Mouse (Mus musculus): ENCODE results near the gene Nmrk2. TPM values are rescaled to one million over a fixed set of nuclear protein-coding genes. Genes with fewer than 3 reads are reported as not detected.
A peak's percentile ranks its signal among the peaks of the same experiment; 100 is the strongest.
"Not testable (repeated sequence)": the region's sequence is repeated elsewhere in the genome, so short reads cannot be mapped to it uniquely, and the experiment has no call there.

Nmrk2 gene
- polyA plus RNA-seq, 1 experiment from 2014 or later, result not detected

- H3K9ac ChIP-seq (ENCODE audit: low read depth, low read length), result 0 out of 2 replicates have a peak overlapping the region, but pooled peaks have one; percentile 20
- H3K4me2 ChIP-seq (ENCODE audit: low read length), result peak overlapping the region; percentile 63
- H3K27me3 ChIP-seq (ENCODE audit: insufficient read depth, low read length), result no peaks in the 10 kb centered on the region
- ATAC-seq (replicated peaks; ENCODE audit: low FRiP score, low read depth), result peak; percentile 18; the same call in 1 of the 2 replicates
- no peaks in the 10 kb centered on the region for H3K9me3 ChIP-seq (replicated peaks; ENCODE audit: low read length)
- H3K4me3 ChIP-seq (replicated peaks; ENCODE audit: low read depth, low read length), result peak overlapping the region; percentile 21
- 4% methylated on average over 29 of the region's 29 CpGs for WGBS
- peak; percentile 89 for TF ChIP-seq CTCF (IDR thresholded peaks at IDR 0.05; ENCODE audit: low read depth)
- peaks cover 8% of the 10 kb centered on the region; the same call in 1 of the 2 replicates for H3K4me1 ChIP-seq (replicated peaks; ENCODE audit: insufficient read depth, low read length)
- peak; percentile 90 for DNase-seq (ENCODE audit: low spot score)
- peak overlapping the region; percentile 85; the same call in 1 of the 2 replicates for H3K27ac ChIP-seq
- H3K36me3 ChIP-seq (ENCODE audit: insufficient read depth, low read length), result peaks cover 20% of the 10 kb centered on the region
Measured at GRCm38 (mm10) chr10:81174617-81175344, 27.1 kb downstream of the Nmrk2 start.

- no peaks in the 10 kb centered on the region for H3K9me3 ChIP-seq (replicated peaks; ENCODE audit: low read length)
- peak overlapping the region; percentile 3; the same call in 1 of the 2 replicates for H3K9ac ChIP-seq (ENCODE audit: low read depth, low read length)
- 7% methylated on average over 21 of the region's 21 CpGs for WGBS
- ATAC-seq (replicated peaks; ENCODE audit: low FRiP score, low read depth) (0 out of 2 replicates have a peak, but pooled peaks have one; percentile 1), DNase-seq (ENCODE audit: low spot score) (peak; percentile 92)
- peak overlapping the region; percentile 5; the same call in 1 of the 2 replicates for H3K4me2 ChIP-seq (ENCODE audit: low read length)
- no peak overlapping the region for H3K4me3 ChIP-seq (replicated peaks; ENCODE audit: low read depth, low read length)
- peaks cover 6% of the 10 kb centered on the region; the same call in 1 of the 2 replicates for H3K4me1 ChIP-seq (replicated peaks; ENCODE audit: insufficient read depth, low read length)
- peak overlapping the region; percentile 47; the same call in 1 of the 2 replicates for H3K27ac ChIP-seq
- 0 out of 2 replicates have a peak, but pooled peaks cover 4% of the 10 kb centered on the region for H3K36me3 ChIP-seq (ENCODE audit: insufficient read depth, low read length)
- TF ChIP-seq CTCF (IDR thresholded peaks at IDR 0.05; ENCODE audit: low read depth), result peak; percentile 90
- no peaks in the 10 kb centered on the region for H3K27me3 ChIP-seq (ENCODE audit: insufficient read depth, low read length)
Measured at GRCm38 (mm10) chr10:81173132-81173531, 28.7 kb downstream of the Nmrk2 start.

- Histone ChIP-seq H3K4me2 (ENCODE audit: low read length) (peak overlapping the region; percentile 34; the same call in 1 of the 2 replicates), H3K9ac (ENCODE audit: low read depth, low read length) (0 out of 2 replicates have a peak overlapping the region, but pooled peaks have one; percentile 23), H3K27ac (peak overlapping the region; percentile 81)
- H3K27me3 ChIP-seq (ENCODE audit: insufficient read depth, low read length); H3K9me3 ChIP-seq (replicated peaks; ENCODE audit: low read length); H3K4me3 ChIP-seq (replicated peaks; ENCODE audit: low read depth, low read length); H3K4me1 ChIP-seq (replicated peaks; ENCODE audit: insufficient read depth, low read length); H3K36me3 ChIP-seq (ENCODE audit: insufficient read depth, low read length): not testable (repeated sequence)
- WGBS, result 24% methylated on average over 9 of the region's 14 CpGs
- ATAC-seq (replicated peaks; ENCODE audit: low FRiP score, low read depth) (peak; percentile 58), DNase-seq (ENCODE audit: low spot score) (peak; percentile 60)
Measured at GRCm38 (mm10) chr10:81169411-81169900, 32.4 kb downstream of the Nmrk2 start.

- ATAC-seq (replicated peaks; ENCODE audit: low FRiP score, low read depth) (peak; percentile 48), DNase-seq (ENCODE audit: low spot score) (peak; percentile 94)
- peak overlapping the region; percentile 37 for H3K4me3 ChIP-seq (replicated peaks; ENCODE audit: low read depth, low read length)
- WGBS, result 2% methylated on average over 29 of the region's 29 CpGs
- 0 out of 2 replicates have a peak, but pooled peaks cover 4% of the 10 kb centered on the region for H3K36me3 ChIP-seq (ENCODE audit: insufficient read depth, low read length)
- no peaks in the 10 kb centered on the region for H3K27me3 ChIP-seq (ENCODE audit: insufficient read depth, low read length)
- peak overlapping the region; percentile 54 for H3K9ac ChIP-seq (ENCODE audit: low read depth, low read length)
- H3K4me2 ChIP-seq (ENCODE audit: low read length), result peak overlapping the region; percentile 65
- peak overlapping the region; percentile 88 for H3K27ac ChIP-seq
- TF ChIP-seq CTCF (IDR thresholded peaks at IDR 0.05; ENCODE audit: low read depth), result no peak
- peaks cover 8% of the 10 kb centered on the region for H3K4me1 ChIP-seq (replicated peaks; ENCODE audit: insufficient read depth, low read length)
- no peaks in the 10 kb centered on the region for H3K9me3 ChIP-seq (replicated peaks; ENCODE audit: low read length)
Measured at GRCm38 (mm10) chr10:81168521-81169244, 33.2 kb downstream of the Nmrk2 start.

- 4% methylated on average over 5 of the region's 5 CpGs for WGBS
- ATAC-seq (replicated peaks; ENCODE audit: low FRiP score, low read depth), result peak; percentile 41
- TF ChIP-seq CTCF (IDR thresholded peaks at IDR 0.05; ENCODE audit: low read depth), result no peak
- Histone ChIP-seq H3K27ac (peak overlapping the region; percentile 88), H3K4me3 (replicated peaks; ENCODE audit: low read depth, low read length) (peak overlapping the region; percentile 37), H3K4me2 (ENCODE audit: low read length) (peak overlapping the region; percentile 65), H3K9me3 (replicated peaks; ENCODE audit: low read length) (no peaks in the 10 kb centered on the region), H3K9ac (ENCODE audit: low read depth, low read length) (0 out of 2 replicates have a peak overlapping the region, but pooled peaks have one; percentile 54), H3K27me3 (ENCODE audit: insufficient read depth, low read length) (no peaks in the 10 kb centered on the region), H3K4me1 (replicated peaks; ENCODE audit: insufficient read depth, low read length) (peaks cover 8% of the 10 kb centered on the region), H3K36me3 (ENCODE audit: insufficient read depth, low read length) (0 out of 2 replicates have a peak, but pooled peaks cover 4% of the 10 kb centered on the region)
- no peak for DNase-seq (ENCODE audit: low spot score)
Measured at GRCm38 (mm10) chr10:81168087-81168431, 33.8 kb downstream of the Nmrk2 start.
